Mouse (Mus musculus) layer of hippocampus, adult 2 months (tissue): ENCODE results near the gene Gen1. TPM values are rescaled to one million over a fixed set of nuclear protein-coding genes. Genes with fewer than 3 reads are reported as not detected.

Experiments
- DNase-seq, 2 experiments: peaks; one replicate each; pipeline ENCODE4 v3.0.0; 2022; ENCODE audit warnings: low spot score in 2 of 2
- H3K27ac ChIP-seq: fragments of 200-600 bp; 2 replicates; pipeline ENCODE4 v1.8.1; 2022
- H3K4me3 ChIP-seq: fragments of 200-600 bp; 2 replicates; pipeline ENCODE4 v1.8.1; 2022; ENCODE audit warnings: mild to moderate bottlenecking
- CTCF ChIP-seq: fragments of 200-600 bp; conservative IDR thresholded peaks from 2 replicates; pipeline ENCODE4 v1.8.1; 2022; ENCODE audit warnings: antibody characterized with exemption, mild to moderate bottlenecking, moderate library complexity
- long read RNA-seq, 2 experiments: library from polyadenylated mRNA; stranded (forward); transcript quantifications; one replicate each; pipeline ENCODE4 v2.0.0; 2021; ENCODE audit warnings: borderline mapping rate in 2 of 2
- total RNA-seq, 2 experiments: library from RNA; stranded (reverse); gene quantifications; 2 replicates each; pipeline ENCODE4 v1.2.3; 2021

Gen1 gene
- 1 to 10 TPM; 1.3 to 3.3 TPM for total RNA-seq
- long read RNA-seq, experiment 1, result 0 reads
- long read RNA-seq, experiment 2, result 0 reads

- peak within 1 kb of the TSS; percentile 86 for H3K4me3 ChIP-seq
- peak; percentile 90 to 91 for DNase-seq
- TF ChIP-seq CTCF, result peak; percentile 22
- H3K27ac ChIP-seq, result peak within 1 kb of the TSS; percentile 95
Observed at GRCm38 (mm10) chr12:11265382-11266281, at the start of gene Gen1, which contains the start of gene Smc6. Gen1 (minus strand) TSS chr12:11265801. Smc6 (plus strand) TSS chr12:11265886.

- peak; percentile 70 for TF ChIP-seq CTCF
- no peak for DNase-seq
- H3K4me3 ChIP-seq, result no peak overlapping the region
- no peak overlapping the region for H3K27ac ChIP-seq
Observed at GRCm38 (mm10) chr12:11313840-11314239, 48.2 kb upstream of the Gen1 start.

- H3K27ac ChIP-seq, result no peak overlapping the region
- TF ChIP-seq CTCF, result no peak
- DNase-seq, result no peak
- H3K4me3 ChIP-seq, result no peak overlapping the region
Observed at GRCm38 (mm10) chr12:11311106-11311505, 45.5 kb upstream of the Gen1 start.

- H3K27ac ChIP-seq, result no peak overlapping the region
- no peak for TF ChIP-seq CTCF
- H3K4me3 ChIP-seq, result no peak overlapping the region
- DNase-seq, result no peak
Observed at GRCm38 (mm10) chr12:11306753-11307645, 41.4 kb upstream of the Gen1 start.

GRCm38 (mm10) chr12:11300858-11301257 lies 35.3 kb upstream of the Gen1 start:
- H3K27ac ChIP-seq, result no peak overlapping the region
- H3K4me3 ChIP-seq, result no peak overlapping the region
- no peak for DNase-seq
- no peak for TF ChIP-seq CTCF

GRCm38 (mm10) chr12:11286382-11286781 lies 20.8 kb upstream of the Gen1 start:
- no peak for DNase-seq
- peak; percentile 54 for TF ChIP-seq CTCF
- no peak overlapping the region for H3K27ac ChIP-seq

GRCm38 (mm10) chr12:11281584-11281983 lies 16.0 kb upstream of the Gen1 start:
- no peak overlapping the region for H3K4me3 ChIP-seq
- DNase-seq, result no peak
- no peak for TF ChIP-seq CTCF

More at GRCm38 (mm10) chr12:11286382-11286781, 20.8 kb upstream of the Gen1 start:
- H3K4me3 ChIP-seq, result no peak overlapping the region

GRCm38 (mm10) chr12:11279886-11280285 lies 14.3 kb upstream of the Gen1 start:
- no peak for DNase-seq
- no peak overlapping the region for H3K4me3 ChIP-seq
- no peak overlapping the region for H3K27ac ChIP-seq
- no peak for TF ChIP-seq CTCF

More at GRCm38 (mm10) chr12:11281584-11281983, 16.0 kb upstream of the Gen1 start:
- no peak overlapping the region for H3K27ac ChIP-seq

- H3K4me3 ChIP-seq, result no peak overlapping the region
- DNase-seq, result no peak
- TF ChIP-seq CTCF, result no peak
- no peak overlapping the region for H3K27ac ChIP-seq
Observed at GRCm38 (mm10) chr12:11277207-11277606, 11.6 kb upstream of the Gen1 start.

- no peak for DNase-seq
- H3K27ac ChIP-seq, result no peak overlapping the region
- no peak for TF ChIP-seq CTCF
Observed at GRCm38 (mm10) chr12:11276632-11277031, 11.0 kb upstream of the Gen1 start.

GRCm38 (mm10) chr12:11273185-11273584 lies 7.6 kb upstream of the Gen1 start:
- no peak for TF ChIP-seq CTCF
- Histone ChIP-seq H3K4me3 (no peak overlapping the region), H3K27ac (no peak overlapping the region)
- no peak for DNase-seq

More at GRCm38 (mm10) chr12:11276632-11277031, 11.0 kb upstream of the Gen1 start:
- no peak overlapping the region for H3K4me3 ChIP-seq

GRCm38 (mm10) chr12:11272568-11272967 lies 7.0 kb upstream of the Gen1 start:
- Histone ChIP-seq H3K27ac (no peak overlapping the region), H3K4me3 (no peak overlapping the region)
- TF ChIP-seq CTCF, result no peak
- DNase-seq, result no peak

GRCm38 (mm10) chr12:11267030-11267429 lies 1.4 kb upstream of the Gen1 start:
- peak overlapping the region; percentile 86 for H3K4me3 ChIP-seq
- DNase-seq, result no peak
- TF ChIP-seq CTCF, result no peak
- peak overlapping the region; percentile 95 for H3K27ac ChIP-seq
